Mouse (Mus musculus): Measurements from ENCODE around the gene Olfr1370.

DNA sequence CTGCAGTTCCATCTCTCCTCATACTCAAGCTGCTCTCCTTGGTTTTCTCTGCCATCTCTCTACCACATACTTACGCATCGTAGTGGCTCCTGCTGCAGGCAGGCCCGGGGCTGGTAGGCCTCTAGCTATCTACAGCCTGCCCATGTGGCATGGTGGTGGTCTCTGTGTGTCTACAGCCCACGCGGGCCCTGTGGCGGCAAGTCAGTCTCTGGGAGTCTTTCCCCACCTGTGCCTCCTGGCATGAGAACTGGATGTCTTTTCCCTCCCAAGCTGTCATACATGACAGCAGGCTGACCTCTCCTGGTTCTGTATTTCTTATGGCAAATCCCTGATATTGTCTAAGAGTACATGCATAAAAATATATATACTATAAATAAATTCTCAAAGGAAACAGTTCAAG, 35.7 kb upstream of the Olfr1370 start:
- no peak for TF ChIP-seq CTCF (IDR thresholded peaks at IDR 0.05; ENCODE audit: control insufficient read depth, insufficient read depth, insufficient replicate concordance, low read depth, low read length)
- no peak for TF ChIP-seq POLR2A (IDR thresholded peaks at IDR 0.05; ENCODE audit: control insufficient read depth, low read depth, low read length)
